Mouse (Mus musculus) gastrocnemius, adult 8-10 months (tissue): ENCODE data around the gene Sftpd. TPM values are rescaled to one million over a fixed set of nuclear protein-coding genes. Genes with fewer than 3 reads are reported as not detected.

Experiments used
- DNase-seq, 2 experiments: peaks; one replicate each; pipeline ENCODE4 v3.0.0; 2022; ENCODE audit warnings: low spot score in 2 of 2
- total RNA-seq, 4 experiments: library from RNA; stranded (reverse); gene quantifications; 2 replicates each; pipeline ENCODE4 v1.2.4; 2022

The Sftpd gene
- not detected for total RNA-seq

DNA sequence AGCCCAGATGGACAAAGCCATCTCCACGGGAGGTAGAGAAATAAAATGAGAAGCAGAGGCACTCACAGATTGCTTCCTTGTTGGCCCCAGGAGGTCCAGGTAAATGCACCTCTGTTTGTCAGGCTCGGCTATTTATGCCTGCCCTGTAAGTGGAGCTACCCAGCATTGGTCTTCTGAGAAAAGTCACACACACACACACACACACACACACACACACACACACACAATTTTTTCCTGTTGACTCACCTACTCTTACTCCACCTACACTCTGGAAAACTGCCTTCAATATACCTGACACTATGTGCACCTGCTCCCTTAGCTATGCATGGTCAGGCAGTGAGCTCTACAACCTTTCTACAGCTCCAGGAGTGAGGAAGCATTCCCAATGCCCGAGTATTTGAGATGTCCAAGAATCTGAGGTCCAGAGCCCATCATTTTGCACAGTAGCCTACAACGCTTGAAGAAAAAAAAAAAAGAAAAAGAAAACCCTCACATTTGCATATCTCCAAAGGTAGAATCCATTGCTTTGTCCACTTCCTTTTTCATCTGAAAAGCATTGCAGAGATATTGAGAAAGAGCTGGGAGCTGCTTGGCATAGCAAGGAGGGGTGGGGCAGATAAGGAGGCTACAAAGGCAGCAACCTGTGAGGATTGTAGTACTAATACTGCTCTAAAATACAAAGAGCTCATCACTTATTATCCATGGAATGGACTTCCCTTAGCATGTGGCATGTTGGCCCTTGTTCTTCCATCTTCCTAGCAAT is at the start of gene Sftpd:
Gene Sftpd (minus strand): TSS at position 91 of the 763 bp plus-strand sequence.
- no peak for DNase-seq

DNA sequence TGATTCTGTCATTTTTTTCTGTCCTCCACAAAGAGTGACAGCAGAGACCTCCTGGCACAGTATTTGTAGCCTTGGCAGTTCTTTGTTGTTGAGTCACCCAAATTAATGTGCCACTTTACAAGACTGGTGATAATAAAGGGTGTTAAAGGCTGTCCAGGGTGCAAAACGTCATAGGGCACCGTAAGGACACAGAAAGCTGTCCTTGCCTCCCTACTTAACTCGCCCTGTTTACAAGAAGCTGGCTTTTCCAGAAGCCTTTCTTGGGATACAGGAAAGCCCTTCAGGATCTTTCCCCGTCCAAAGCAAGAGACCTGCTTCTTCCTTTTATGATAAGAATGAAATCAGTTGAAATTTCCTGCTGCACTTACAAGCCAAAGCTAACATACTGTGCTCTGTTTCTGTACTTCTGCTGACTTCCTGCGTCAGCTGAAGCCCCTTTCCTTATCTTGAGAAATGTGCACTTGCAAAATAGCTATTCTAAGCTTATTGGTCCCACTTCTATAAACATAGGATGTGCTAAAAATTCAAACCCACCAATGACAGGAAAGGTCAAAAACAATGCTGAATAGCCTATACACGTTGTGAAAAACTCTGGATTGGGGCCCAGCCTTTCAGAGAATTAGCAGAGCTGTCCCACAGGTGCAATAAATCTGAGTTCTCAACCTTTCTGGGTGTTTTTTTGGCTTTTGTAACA is 13.2 kb upstream of the Sftpd start:
- DNase-seq: no peak

DNA sequence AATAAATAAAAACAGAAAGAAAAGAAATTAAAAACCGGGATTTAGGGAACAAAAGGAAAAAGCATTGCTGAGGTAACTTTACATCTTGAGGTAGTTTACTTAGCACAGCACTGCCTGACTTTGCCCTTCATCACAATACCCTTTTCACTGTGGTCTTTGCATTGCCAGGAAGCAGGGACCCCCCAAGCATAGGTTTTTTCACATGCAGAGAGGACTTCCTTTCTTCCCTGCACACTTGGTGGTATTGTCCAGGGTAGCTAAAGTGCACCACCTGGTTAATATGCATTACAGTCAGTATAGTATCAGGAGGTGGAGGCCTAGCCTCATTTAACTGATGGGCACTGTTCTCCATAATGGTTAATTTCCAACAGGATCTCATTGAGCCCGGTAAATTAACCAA is 4.5 kb upstream of the Sftpd start:
- DNase-seq: no peak

DNA sequence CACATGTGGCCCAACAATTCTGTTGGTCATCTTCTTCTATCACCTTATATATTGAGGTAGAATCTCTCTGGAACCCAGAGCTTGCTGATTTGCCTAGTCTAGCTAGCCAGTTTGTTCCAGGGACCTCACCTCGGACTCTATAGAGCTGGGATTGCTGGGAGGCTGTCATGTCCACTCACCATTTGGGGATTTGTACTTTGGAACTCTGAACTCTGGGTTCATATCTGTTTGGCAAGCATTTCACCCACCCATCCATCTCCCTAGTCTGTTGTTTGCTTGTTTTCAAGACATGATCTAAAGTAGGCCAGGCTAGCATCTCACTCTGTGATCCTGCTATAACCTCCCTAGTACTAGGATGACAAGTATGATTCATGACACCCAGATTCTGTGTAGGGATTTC is 10.1 kb downstream of the Sftpd start:
- DNase-seq: no peak

DNA sequence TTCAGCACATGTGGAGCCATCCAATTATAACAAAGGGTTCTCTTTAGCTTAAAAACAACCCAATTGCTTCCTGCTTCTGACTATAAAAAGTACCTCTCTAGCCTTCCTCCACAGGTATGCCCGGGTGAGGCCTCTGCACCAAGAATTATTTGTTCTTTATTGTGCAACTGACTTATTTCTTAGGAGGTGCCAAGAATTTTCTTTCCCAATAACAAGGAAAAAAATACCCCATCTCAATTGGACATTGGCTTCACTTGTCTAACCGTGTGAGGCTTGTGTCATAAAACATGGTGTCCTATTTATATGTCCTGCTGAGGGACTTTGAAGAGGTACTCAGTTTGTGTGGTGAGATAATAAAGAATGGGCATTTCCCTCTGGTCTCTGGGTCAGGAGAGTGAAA is 14.4 kb downstream of the Sftpd start:
- DNase-seq: no peak

DNA sequence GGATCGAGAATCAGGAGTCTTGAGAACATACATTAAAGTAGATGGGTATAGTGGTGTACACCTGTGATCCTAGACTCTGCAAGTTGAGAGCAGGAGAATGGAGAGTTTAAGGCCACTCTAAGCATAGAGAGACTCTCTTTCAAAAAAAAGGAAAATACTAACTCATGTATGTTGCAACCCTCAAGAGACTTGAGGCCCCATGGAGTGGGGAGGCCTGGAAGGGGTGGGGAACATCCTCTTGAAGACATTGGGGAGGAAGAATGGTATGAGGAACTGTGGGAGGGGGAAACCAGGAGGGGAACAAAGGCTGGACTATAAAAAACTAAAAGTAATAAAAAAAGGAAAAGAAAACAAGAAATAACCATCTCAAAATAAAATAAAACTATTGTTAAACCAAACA is 16.4 kb downstream of the Sftpd start:
- DNase-seq: no peak

DNA sequence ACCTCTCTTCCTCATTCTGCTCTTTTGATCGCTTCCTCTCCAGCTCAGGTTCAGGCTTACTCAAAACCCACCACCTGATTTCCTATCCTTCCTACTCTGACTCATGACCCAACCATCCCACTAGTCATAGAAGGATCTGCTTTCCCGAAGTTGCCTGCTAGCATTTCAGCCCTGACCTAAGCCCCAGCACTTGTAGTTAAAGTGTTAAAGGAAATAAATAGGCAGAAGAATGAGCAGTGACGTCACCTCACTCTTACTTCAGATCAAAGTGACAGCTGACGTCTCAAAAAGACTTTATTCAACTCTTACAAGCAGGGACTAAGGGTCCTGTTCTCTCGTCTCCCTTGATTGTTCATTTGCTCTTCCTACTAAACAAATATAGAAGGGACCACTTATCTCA is 17.7 kb downstream of the Sftpd start:
- no peak for DNase-seq

DNA sequence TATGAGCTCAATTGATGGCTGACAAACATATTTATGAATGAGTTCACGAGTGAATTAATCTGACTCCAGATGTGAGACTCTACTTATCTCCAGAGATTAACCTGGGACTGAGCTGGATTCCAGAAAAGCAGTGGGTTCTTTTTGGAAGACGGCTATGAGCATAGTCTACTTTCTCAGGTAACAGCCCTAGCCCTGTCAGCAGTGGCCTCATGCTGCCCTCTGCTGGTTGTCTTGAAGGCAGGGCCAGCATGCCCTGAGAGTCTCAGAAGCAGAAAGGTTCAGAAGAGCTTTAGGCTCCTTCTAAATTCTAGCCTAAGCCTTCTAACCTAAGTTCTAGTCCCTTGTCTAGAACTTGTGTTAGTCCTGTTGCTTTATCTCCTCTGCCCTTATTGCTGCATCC is 22.3 kb downstream of the Sftpd start:
- DNase-seq: no peak

DNA sequence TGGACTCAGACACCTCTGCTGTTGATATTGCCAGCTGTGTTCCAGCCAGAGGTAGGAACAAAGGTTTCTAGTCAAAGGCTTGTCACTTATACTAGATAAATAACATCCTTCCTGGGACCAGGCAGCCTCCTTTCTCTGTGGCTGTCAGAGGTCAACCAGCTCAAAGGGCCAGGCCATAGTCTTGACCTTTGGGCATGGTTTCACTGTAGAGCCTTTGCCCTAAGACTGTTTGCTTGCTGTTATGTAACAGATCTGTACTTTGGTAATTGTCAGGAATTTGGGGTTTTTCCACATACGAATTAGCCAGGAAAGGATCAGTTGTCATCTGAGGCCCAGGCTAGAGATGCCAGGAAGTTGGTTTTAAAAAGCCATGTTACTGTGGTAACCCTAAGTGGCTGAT is 24.2 kb downstream of the Sftpd start:
- no peak for DNase-seq

DNA sequence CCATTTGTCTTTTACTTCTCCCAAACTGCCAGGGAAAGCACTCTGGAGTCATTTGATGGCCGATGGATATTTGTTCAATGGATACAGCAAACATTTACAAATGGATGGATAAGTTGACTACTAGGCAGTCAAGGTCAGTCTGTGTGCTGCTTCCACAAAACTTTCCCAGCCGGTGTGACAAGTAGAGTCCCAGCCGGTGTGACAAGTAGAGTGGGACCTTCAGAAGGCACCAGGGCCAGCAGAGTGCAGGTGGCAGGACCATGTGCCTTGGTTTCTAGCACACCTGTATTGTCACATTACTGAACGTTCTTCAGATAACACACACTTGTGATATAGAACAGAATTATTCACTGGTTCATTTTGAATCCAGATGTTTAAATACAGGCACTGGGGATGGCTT is 24.9 kb downstream of the Sftpd start:
- no peak for DNase-seq

DNA sequence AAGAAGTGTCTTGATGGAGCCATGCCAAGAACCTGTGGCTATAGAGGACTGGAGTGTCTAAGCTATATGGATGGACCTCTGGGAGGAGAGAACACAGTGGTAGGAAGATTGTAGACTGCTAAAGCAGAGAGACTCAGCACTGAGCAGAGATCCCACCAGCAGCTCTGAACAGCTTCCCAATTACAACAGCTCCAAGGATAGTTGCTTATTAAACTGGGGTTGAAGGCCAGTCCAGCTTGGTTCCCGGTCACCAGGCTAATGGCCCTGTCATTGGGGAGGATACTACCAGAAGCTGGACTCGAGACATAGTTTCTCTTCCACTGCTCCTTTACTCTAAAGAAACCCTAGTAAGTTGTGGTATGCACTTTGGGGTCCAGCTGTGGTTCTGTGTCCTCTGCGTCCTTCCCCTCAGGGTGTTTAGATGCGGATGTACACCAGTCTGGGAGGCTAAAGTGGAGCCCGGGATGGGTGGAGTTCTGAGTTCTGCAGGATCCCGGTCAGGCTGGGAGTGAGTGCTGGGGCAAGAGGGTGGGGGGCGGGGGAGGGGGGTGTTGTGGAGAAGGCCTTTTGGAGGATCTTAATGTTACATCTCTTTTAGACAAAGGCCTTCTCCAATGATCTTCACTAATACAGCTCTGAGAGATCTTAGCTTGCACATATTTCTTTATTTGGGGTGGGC is 33.6 kb downstream of the Sftpd start, which contains the start of gene Mbl1:
Gene Mbl1 (plus strand): TSS at position 239 of the 679 bp plus-strand sequence.
- DNase-seq: no peak

DNA sequence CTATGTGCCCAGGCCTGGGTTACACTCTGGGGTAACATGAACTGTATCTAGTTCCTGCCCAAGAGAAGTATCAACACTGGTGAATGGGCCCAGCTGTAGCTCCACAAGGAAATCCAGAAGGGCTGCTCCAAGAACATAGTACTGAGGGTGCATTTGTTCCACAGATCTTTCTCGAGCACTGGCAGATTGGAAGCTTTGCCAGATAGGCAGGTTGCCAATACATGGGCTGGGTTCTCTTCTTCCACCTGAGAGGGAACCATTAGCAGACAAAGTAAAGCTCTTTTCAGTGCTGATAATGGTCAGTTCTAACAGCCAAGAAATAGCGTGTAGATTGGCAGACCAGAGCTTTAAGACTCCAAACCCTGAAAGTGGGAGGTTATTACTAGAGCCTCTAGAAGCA is 37.6 kb downstream of the Sftpd start:
- no peak for DNase-seq

DNA sequence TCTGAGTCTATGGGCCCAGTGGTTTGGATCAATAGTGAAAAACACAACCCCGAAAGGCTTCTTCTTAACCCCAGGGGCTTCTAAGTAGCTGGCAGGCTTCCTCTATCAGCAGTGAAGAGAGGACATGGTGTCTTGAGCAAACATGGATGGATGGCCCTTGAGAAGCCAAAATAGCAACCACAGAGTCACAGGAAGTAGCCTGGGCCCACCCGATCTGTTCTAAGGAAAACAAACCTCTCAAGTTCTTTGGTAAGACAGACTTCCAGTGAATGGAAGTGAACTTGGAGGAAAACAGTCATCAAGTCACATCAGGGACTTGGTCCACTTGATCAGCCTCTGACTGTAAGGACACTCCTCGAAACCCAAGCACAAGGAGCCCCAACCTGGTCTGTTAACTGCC is 38.0 kb downstream of the Sftpd start:
- DNase-seq: no peak

DNA sequence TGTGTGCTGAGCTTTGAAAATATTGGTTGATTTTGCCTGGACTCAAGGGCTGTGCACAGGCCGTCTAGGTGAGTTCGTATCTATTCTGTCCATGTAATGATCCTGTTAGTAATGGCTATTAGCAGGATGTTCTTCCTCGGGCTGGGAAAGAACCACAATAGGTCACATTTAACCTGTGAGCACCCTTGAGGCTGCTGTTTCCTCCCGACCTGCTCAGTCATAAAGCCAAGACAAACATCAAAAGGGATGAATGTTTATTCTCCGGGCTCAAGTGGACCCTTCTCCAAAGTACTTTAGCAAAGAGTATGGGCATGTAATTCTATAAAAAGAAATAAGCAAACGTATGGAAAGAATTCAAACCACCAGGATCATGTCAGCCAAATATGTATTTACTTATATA is 38.9 kb downstream of the Sftpd start:
- no peak for DNase-seq

DNA sequence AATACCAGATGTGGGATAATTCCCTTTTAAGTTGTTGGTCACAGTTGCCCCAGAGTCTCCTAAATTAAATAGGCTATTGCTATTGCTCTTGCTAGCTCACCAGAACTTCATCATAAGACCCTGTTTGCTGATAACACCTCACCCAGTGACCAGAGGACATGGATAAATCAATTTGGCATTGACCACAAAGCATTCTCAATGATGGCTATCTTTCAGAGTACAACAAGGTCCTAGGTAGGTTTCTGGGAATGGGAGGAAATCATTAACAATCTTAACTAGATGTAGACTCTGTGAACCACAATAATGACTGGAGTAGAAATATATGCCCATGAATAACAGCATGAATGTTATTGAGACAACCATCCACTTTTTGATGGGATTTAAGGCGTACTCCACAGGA is 44.3 kb downstream of the Sftpd start:
- no peak for DNase-seq

DNA sequence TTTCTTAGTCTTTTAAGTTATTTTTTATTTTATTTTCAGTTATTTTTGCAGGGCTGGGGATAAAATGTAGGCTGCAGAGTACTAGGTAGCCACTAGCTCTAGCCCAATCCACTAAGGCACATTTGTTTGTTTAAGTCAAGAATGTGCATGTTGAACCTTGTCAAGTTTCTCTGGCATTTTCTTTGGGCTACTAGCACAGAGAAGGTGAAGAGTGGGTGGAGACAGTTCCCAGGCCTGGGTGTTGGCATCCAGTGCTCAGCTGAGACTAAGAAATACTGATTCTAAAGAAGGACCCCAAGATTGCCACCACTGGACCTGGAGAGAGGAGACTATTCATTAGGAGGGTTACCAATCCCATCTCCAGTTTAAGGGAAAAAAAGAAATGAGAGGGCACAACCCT is 47.9 kb downstream of the Sftpd start:
- DNase-seq: no peak

DNA sequence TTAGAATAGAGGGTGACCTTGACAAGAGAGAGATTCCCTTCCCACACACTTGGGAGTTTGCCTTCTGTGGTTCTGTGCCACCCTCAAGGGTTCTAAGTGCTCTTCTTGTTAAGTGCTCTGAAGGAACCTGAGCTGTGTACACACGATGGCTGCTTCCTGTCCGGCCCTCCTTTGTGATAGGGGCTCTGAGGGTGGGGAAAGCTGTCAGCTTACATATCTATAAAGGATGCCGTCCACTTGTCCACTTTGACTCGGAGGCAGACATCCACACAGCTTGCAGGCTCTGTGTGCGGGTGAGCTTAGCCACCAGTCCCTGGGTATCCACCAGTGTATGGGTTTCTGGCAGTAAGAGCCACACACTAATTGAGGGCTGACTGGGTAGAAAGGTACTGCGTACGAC is 53.4 kb downstream of the Sftpd start, which contains the start of gene Sftpa1:
Gene Sftpa1 (plus strand): TSS at position 243 of the 400 bp plus-strand sequence.
- no peak for DNase-seq

DNA sequence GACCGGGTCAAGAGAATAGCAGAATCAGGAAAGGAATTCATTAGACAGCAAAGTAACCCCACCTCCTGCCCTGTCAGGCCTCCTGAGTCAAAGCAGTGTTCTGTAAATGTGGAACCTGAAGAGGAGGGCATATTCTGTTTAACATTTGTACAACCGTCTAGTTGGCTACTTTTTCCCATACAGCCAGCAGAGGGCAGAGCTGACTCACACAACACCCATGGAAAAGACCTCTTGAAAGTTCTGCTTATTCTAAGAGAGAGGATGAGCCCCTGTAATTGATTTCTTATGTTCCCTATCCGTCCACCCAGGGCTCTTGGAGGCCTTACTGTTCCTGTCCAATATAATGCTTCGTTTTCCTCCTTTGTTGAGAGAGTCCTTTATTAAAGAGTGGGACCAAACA is 57.0 kb downstream of the Sftpd start:
- DNase-seq: no peak

DNA sequence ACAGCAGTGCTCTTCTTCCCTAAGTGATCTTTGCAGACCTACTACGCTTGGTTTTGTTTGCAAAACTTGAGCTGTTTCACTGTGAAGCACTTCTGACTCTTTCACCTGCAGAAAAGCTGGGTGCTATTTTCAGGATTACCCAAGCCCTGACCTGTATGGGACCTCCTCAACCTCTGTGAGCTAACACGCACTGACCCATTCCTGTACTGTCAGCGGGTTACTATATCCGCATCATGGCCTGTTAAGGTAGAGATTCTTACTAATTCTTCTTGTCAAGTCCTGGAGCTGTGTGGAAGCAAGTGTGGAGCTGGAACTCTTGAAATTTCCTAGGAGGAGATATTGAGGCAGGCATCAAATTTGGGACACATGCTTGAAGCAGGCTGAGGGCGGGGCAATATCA is 60.3 kb downstream of the Sftpd start:
- DNase-seq: no peak
